Mouse (Mus musculus): ENCODE measurements around the gene Mlxipl.

- TF ChIP-seq CTCF (IDR thresholded peaks at IDR 0.05; ENCODE audit: insufficient read depth, low read length) = no peak
- TF ChIP-seq POLR2A (IDR thresholded peaks at IDR 0.05; ENCODE audit: borderline replicate concordance, extremely low read depth, low read depth, low read length) = no peak
Measured at GRCm38 (mm10) chr5:135175086-135175485, 85.4 kb downstream of the Mlxipl start.
